9 mouse cellular contexts compared by ENCODE assay signal in genomic region chr15:25900540-25900939, GRCm38 (mm10). TPM values are rescaled to one million over a fixed set of nuclear protein-coding genes. Genes with fewer than 3 reads are reported as not detected.
DNase-seq lines count a peak whose midpoint lies in the region; ATAC-seq and TF ChIP-seq lines count a peak whose summit lies in the region.
"Had no signal": no experiment of that assay in that cellular context is flagged by ENCODE, and none has a peak within 500 bp of the region (broad histone marks: within the 10 kb centered on the region; RNA-seq: fewer than 3 reads in every experiment).

No protein-coding gene starts in this region.

- peaks cover 28% of the 10 kb centered on the region for H3K4me1 ChIP-seq in E14TG2a.4 (replicated peaks; ENCODE audit: low read depth, low read length)
- H3K4me1 ChIP-seq in small intestine, adult 2 months (ENCODE audit: control insufficient read depth, insufficient read depth, insufficient read length, low read length), result no peaks in the 10 kb centered on the region
- H3K4me1 ChIP-seq: limb, embryonic 12.5 days had no signal

- no peak for TF ChIP-seq POLR2A in small intestine, adult 2 months (IDR thresholded peaks at IDR 0.05; ENCODE audit: low read depth, low read length)

- no peak overlapping the region for H3K4me3 ChIP-seq in E14TG2a.4 (replicated peaks; ENCODE audit: low read length)
- no peak overlapping the region for H3K4me3 ChIP-seq in small intestine, adult 2 months (ENCODE audit: low read depth, low read length)
- H3K4me3 ChIP-seq: limb, embryonic 12.5 days had no signal

- peak; percentile 56 for ATAC-seq in activated CD4-positive, CD25-positive, alpha-beta regulatory T cell, adult 4 months
- ATAC-seq in granulocyte monocyte progenitor cell, adult 5-6 weeks (replicated peaks; ENCODE audit: poor library complexity, severe bottlenecking), result peak; percentile 41
- no peak for ATAC-seq in erythroid progenitor cell, adult 5-6 weeks (replicated peaks; ENCODE audit: low FRiP score, poor library complexity, severe bottlenecking)

- DNase-seq in cerebellum, postnatal 36 days, result peak; percentile 71
- DNase-seq in kidney, postnatal 14 days, result peak; percentile 80
- DNase-seq in lung, postnatal 36 days, result peak; percentile 85

- no peaks in the 10 kb centered on the region for H3K9me3 ChIP-seq in E14TG2a.4 (ENCODE audit: low read length)
- H3K9me3 ChIP-seq: limb, embryonic 12.5 days had no signal

- no peaks in the 10 kb centered on the region for H3K27me3 ChIP-seq in E14TG2a.4 (ENCODE audit: insufficient read depth, low read length)
- H3K27me3 ChIP-seq in small intestine, adult 2 months (ENCODE audit: control insufficient read depth, insufficient read depth, low read length), result no peaks in the 10 kb centered on the region
- H3K27me3 ChIP-seq: limb, embryonic 12.5 days had no signal

- peak; percentile 91 for TF ChIP-seq CTCF in E14TG2a.4 (conservative IDR thresholded peaks at IDR 0.05; ENCODE audit: low read length)
- peak; percentile 93 for TF ChIP-seq CTCF in small intestine, adult 2 months (IDR thresholded peaks at IDR 0.05; ENCODE audit: extremely low read depth, insufficient read length, insufficient replicate concordance, low read depth, low read length)

- no peaks in the 10 kb centered on the region for H3K36me3 ChIP-seq in E14TG2a.4 (ENCODE audit: insufficient read depth, low read length)
- no peaks in the 10 kb centered on the region for H3K36me3 ChIP-seq in small intestine, adult 2 months (ENCODE audit: control insufficient read depth, insufficient read depth, low read length)
- H3K36me3 ChIP-seq: limb, embryonic 12.5 days had no signal

- 9% methylated on average over 7 of the region's 7 CpGs for WGBS in small intestine, adult 2 months

- no peak overlapping the region for H3K27ac ChIP-seq in small intestine, adult 2 months (ENCODE audit: insufficient read depth, low read depth, low read length)
- H3K27ac ChIP-seq: limb, embryonic 12.5 days had no signal

RNA-seq across cellular contexts. Expression of gene Retreg1, which starts 57.6 kb away (rescaled TPM):
- 10 to 100 TPM; 58.2 to 69.6 TPM for polyA plus RNA-seq in activated CD4-positive, CD25-positive, alpha-beta regulatory T cell, adult 4 months (2017; shearing (Covaris generic))
- 15.5 and 23.1 TPM in 2 replicates for total RNA-seq in granulocyte monocyte progenitor cell, adult 5-6 weeks (2014; fragmentation: Nextera tagmentation)
- 30.4 and 37.6 TPM in 2 replicates for total RNA-seq in granulocyte monocyte progenitor cell, adult 5-6 weeks (2017)
- polyA plus RNA-seq in small intestine, adult 2 months (2012; rRNA removed), result 5.3 and 7.5 TPM in 2 replicates
- 17.3 and 25.6 TPM in 2 replicates for total RNA-seq in erythroid progenitor cell, adult 5-6 weeks (2015; ENCODE audit: low replicate concordance)
- 9.4 and 13.4 TPM in 2 replicates for total RNA-seq in erythroid progenitor cell, adult 5-6 weeks (2017; ENCODE audit: low replicate concordance)
